Mouse (Mus musculus) liver, postnatal 0 days (tissue): ENCODE results near the gene Atxn1.

Source experiments
- CTCF ChIP-seq: sonication (generic); IDR thresholded peaks from 2 replicates; pipeline ENCODE4 v1.5.1; 2016; ENCODE audit warnings: antibody characterized with exemption, low read depth
- EP300 ChIP-seq: IDR thresholded peaks from 2 replicates; pipeline ENCODE4 v1.6.1; 2016; ENCODE audit warnings: antibody characterized with exemption, low read depth, mild to moderate bottlenecking

DNA sequence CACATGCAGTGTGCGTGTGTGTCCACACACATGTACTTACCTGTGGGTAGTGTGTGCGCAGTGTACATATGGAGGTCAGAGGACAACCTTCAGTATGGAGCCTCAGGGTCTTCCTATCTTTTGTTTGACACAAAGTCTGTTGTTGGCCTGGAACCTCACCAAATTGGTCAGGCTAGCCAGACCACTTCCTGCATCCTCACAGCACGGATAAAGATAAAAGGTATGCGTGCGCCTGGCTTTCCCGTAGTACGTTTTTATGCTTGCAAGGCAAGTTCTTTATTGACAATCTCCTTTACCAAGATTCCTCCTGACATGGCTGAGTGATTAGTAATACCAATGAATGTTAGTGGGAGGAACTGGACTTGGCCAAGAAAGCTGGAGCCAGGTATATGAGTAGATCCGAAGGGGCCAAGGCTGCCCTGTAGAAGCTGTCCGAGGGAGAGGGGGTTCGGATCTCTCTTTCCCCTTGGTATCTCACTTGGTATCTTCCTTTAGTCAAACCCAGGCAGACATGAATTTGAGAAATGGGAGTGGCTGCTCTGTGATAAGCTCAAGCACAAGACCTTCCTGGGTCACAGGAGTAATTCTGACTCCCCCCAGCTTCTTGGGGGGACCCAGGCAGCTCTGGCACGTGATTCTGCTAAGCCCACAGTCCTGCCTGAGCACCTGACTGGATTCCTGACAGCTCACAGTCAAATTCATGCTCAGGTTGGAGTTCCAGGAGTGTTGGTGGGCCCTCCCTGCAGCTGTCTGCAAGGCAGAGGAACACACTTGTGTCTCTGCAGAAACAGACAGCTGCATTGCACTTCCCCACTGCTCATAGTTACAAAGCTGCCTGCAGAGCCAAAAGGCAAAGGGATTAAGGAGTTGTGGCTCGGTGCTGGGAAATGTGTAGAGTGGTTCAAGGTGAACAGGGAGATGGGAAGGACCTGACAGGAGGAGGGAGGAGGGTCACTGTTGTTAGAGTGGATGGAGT is 451.5 kb downstream of the Atxn1 start:
- TF ChIP-seq CTCF: no peak
- TF ChIP-seq EP300: peak; percentile 44
